Mouse (Mus musculus): Measurements from ENCODE around the gene Il3ra.

GRCm38 (mm10) chr14:14353081-14353732 lies 7.1 kb downstream of the Il3ra start:
- no peak for TF ChIP-seq POLR2A (IDR thresholded peaks at IDR 0.05; ENCODE audit: low read depth, low read length)
- TF ChIP-seq CTCF (IDR thresholded peaks at IDR 0.05; ENCODE audit: extremely low read depth, insufficient read depth, insufficient read length, insufficient replicate concordance) = no peak
